Mouse (Mus musculus) ES-E14 (cell line): ENCODE data around the gene Ranbp10.

ENCODE experiments used
- CHD2 ChIP-seq: IDR thresholded peaks from 2 replicates; pipeline ENCODE4 v1.6.1; 2014; ENCODE audit warnings: mild to moderate bottlenecking, low read depth, low read length, inconsistent platforms
- HCFC1 ChIP-seq: IDR thresholded peaks from 2 replicates; pipeline ENCODE4 v1.6.1; 2012; ENCODE audit warnings: low read length, inconsistent platforms, borderline replicate concordance; ENCODE audit not compliant: insufficient read depth
- MAFK ChIP-seq: IDR thresholded peaks from 2 replicates; pipeline ENCODE4 v1.6.1; 2014; ENCODE audit warnings: mild to moderate bottlenecking, low read depth, low read length, inconsistent platforms; ENCODE audit not compliant: insufficient read depth
- ZNF384 ChIP-seq: IDR thresholded peaks from 2 replicates; pipeline ENCODE4 v1.6.1; 2012; ENCODE audit warnings: low read depth, low read length, inconsistent platforms

- TF ChIP-seq CHD2 (no peak), ZNF384 (no peak), MAFK (no peak), HCFC1 (no peak)
Observed at GRCm38 (mm10) chr8:105770609-105771008, 56.5 kb downstream of the Ranbp10 start.
